Mouse (Mus musculus): ENCODE data around the gene Gm49711. TPM values are rescaled to one million over a fixed set of nuclear protein-coding genes. Genes with fewer than 3 reads are reported as not detected.
"Not testable (repeated sequence)": the region's sequence is repeated elsewhere in the genome, so short reads cannot be mapped to it uniquely, and the experiment has no call there.

The Gm49711 gene
- total RNA-seq, 2 experiments from 2014 or later, result not detected

- no peak for DNase-seq (ENCODE audit: low spot score in 2 of 2)
Measured at GRCm38 (mm10) chr16:92061586-92061985, 3.5 kb downstream of the Gm49711 start.

GRCm38 (mm10) chr16:92062832-92063231 is 4.7 kb downstream of the Gm49711 start:
- DNase-seq (ENCODE audit: low spot score in 2 of 2), result no peak

GRCm38 (mm10) chr16:92064801-92065200 is 6.7 kb downstream of the Gm49711 start:
- DNase-seq (ENCODE audit: low spot score in 2 of 2), result no peak

- DNase-seq (ENCODE audit: low spot score in 2 of 2), result no peak
Measured at GRCm38 (mm10) chr16:92070338-92070737, 12.2 kb downstream of the Gm49711 start.

- no peak for DNase-seq (ENCODE audit: low spot score in 2 of 2)
Measured at GRCm38 (mm10) chr16:92076797-92077196, 18.7 kb downstream of the Gm49711 start.

GRCm38 (mm10) chr16:92083771-92084453 is 25.8 kb downstream of the Gm49711 start:
- DNase-seq (ENCODE audit: low spot score in 2 of 2), result no peak

GRCm38 (mm10) chr16:92089225-92089624 is 31.1 kb downstream of the Gm49711 start:
- no peak for DNase-seq (ENCODE audit: low spot score in 2 of 2)

GRCm38 (mm10) chr16:92091876-92092275 is 33.8 kb downstream of the Gm49711 start:
- no peak for DNase-seq (ENCODE audit: low spot score in 2 of 2)

- DNase-seq (ENCODE audit: low spot score in 2 of 2), result no peak
Measured at GRCm38 (mm10) chr16:92098351-92099051, 40.4 kb downstream of the Gm49711 start.

- DNase-seq (ENCODE audit: low spot score in 2 of 2), result no peak
Measured at GRCm38 (mm10) chr16:92099598-92099997, 41.5 kb downstream of the Gm49711 start.

- DNase-seq (ENCODE audit: low spot score in 2 of 2), result peak in 1 of 2 experiments; percentile 41
Measured at GRCm38 (mm10) chr16:92100111-92100510, 42.0 kb downstream of the Gm49711 start.

GRCm38 (mm10) chr16:92102115-92102514 is 44.0 kb downstream of the Gm49711 start:
- DNase-seq (ENCODE audit: low spot score in 2 of 2), result no peak

GRCm38 (mm10) chr16:92102931-92103330 is 44.8 kb downstream of the Gm49711 start:
- DNase-seq (ENCODE audit: low spot score in 2 of 2), result not testable (repeated sequence)

GRCm38 (mm10) chr16:92103572-92104331 is 45.6 kb downstream of the Gm49711 start:
- DNase-seq (ENCODE audit: low spot score in 2 of 2), result no peak

- no peak for DNase-seq (ENCODE audit: low spot score in 2 of 2)
Measured at GRCm38 (mm10) chr16:92104332-92104590, 46.1 kb downstream of the Gm49711 start.

GRCm38 (mm10) chr16:92104951-92105350 is 46.8 kb downstream of the Gm49711 start:
- DNase-seq (ENCODE audit: low spot score in 2 of 2), result no peak

GRCm38 (mm10) chr16:92105631-92106030 is 47.5 kb downstream of the Gm49711 start:
- no peak for DNase-seq (ENCODE audit: low spot score in 2 of 2)

GRCm38 (mm10) chr16:92107346-92107745 is 49.2 kb downstream of the Gm49711 start:
- DNase-seq (ENCODE audit: low spot score in 2 of 2), result no peak

- no peak for DNase-seq (ENCODE audit: low spot score in 2 of 2)
Measured at GRCm38 (mm10) chr16:92114706-92115241, 56.7 kb downstream of the Gm49711 start.

- peak in 1 of 2 experiments; percentile 31 for DNase-seq (ENCODE audit: low spot score in 2 of 2)
Measured at GRCm38 (mm10) chr16:92115611-92116421, 57.7 kb downstream of the Gm49711 start.
